Mouse (Mus musculus) kidney, adult 8-10 months (tissue): ENCODE results near the gene Bfsp2.

Experiments used
- DNase-seq, 2 experiments: peaks; one replicate each; pipeline ENCODE4 v3.0.0; 2022

The Bfsp2 gene

GRCm38 (mm10) chr9:103480044-103480576 lies at the start of gene Bfsp2:
TSS of gene Bfsp2 (minus strand) at chr9:103480420.
- no peak for DNase-seq

- peak in 1 of 2 experiments; percentile 11 for DNase-seq
Measured at GRCm38 (mm10) chr9:103525041-103525537, 44.9 kb upstream of the Bfsp2 start.

- no peak for DNase-seq
Measured at GRCm38 (mm10) chr9:103524600-103524999, 44.4 kb upstream of the Bfsp2 start.

- DNase-seq, result no peak
Measured at GRCm38 (mm10) chr9:103523742-103524403, 43.7 kb upstream of the Bfsp2 start.

- DNase-seq, result no peak
Measured at GRCm38 (mm10) chr9:103523008-103523407, 42.8 kb upstream of the Bfsp2 start.

GRCm38 (mm10) chr9:103513884-103514283 lies 33.7 kb upstream of the Bfsp2 start:
- DNase-seq, result no peak

- DNase-seq, result no peak
Measured at GRCm38 (mm10) chr9:103512257-103512656, 32.0 kb upstream of the Bfsp2 start.

GRCm38 (mm10) chr9:103506968-103507584 lies 26.9 kb upstream of the Bfsp2 start:
- no peak for DNase-seq

- DNase-seq, result no peak
Measured at GRCm38 (mm10) chr9:103505067-103505466, 24.8 kb upstream of the Bfsp2 start.

GRCm38 (mm10) chr9:103504646-103505045 lies 24.4 kb upstream of the Bfsp2 start:
- DNase-seq, result no peak

- DNase-seq, result peak; percentile 48 to 75
Measured at GRCm38 (mm10) chr9:103503586-103504298, 23.5 kb upstream of the Bfsp2 start.

GRCm38 (mm10) chr9:103502655-103503054 lies 22.4 kb upstream of the Bfsp2 start:
- no peak for DNase-seq

GRCm38 (mm10) chr9:103501861-103502364 lies 21.7 kb upstream of the Bfsp2 start:
- no peak for DNase-seq

GRCm38 (mm10) chr9:103499366-103499765 lies 19.1 kb upstream of the Bfsp2 start:
- no peak for DNase-seq

- DNase-seq, result no peak
Measured at GRCm38 (mm10) chr9:103498699-103499098, 18.5 kb upstream of the Bfsp2 start.

- peak; percentile 18 to 36 for DNase-seq
Measured at GRCm38 (mm10) chr9:103495391-103495790, 15.2 kb upstream of the Bfsp2 start.

GRCm38 (mm10) chr9:103494346-103495020 lies 14.3 kb upstream of the Bfsp2 start:
- DNase-seq, result peak; percentile 79 to 85

GRCm38 (mm10) chr9:103491985-103492384 lies 11.8 kb upstream of the Bfsp2 start:
- DNase-seq, result no peak

GRCm38 (mm10) chr9:103490439-103490838 lies 10.2 kb upstream of the Bfsp2 start:
- DNase-seq, result peak; percentile 64 to 86

GRCm38 (mm10) chr9:103489883-103490282 lies 9.7 kb upstream of the Bfsp2 start:
- no peak for DNase-seq

GRCm38 (mm10) chr9:103489096-103489495 lies 8.9 kb upstream of the Bfsp2 start:
- DNase-seq, result peak in 1 of 2 experiments; percentile 26

- DNase-seq, result no peak
Measured at GRCm38 (mm10) chr9:103486262-103486661, 6.0 kb upstream of the Bfsp2 start.

- DNase-seq, result peak; percentile 29 to 48
Measured at GRCm38 (mm10) chr9:103485606-103486005, 5.4 kb upstream of the Bfsp2 start.
